Mouse (Mus musculus): ENCODE measurements around the gene Tmem63c. TPM values are rescaled to one million over a fixed set of nuclear protein-coding genes. Genes with fewer than 3 reads are reported as not detected.

Tmem63c gene
- polyA plus RNA-seq, 1 experiment from 2014 or later, result not detected

- no peaks in the 10 kb centered on the region for H3K36me3 ChIP-seq
- H3K4me2 ChIP-seq, result no peak overlapping the region
- peaks cover 16% of the 10 kb centered on the region for H3K4me1 ChIP-seq
- no peak overlapping the region for H3K4me3 ChIP-seq
- H3K9ac ChIP-seq, result no peak overlapping the region
- H3K27me3 ChIP-seq (replicated peaks), result peaks cover 55% of the 10 kb centered on the region
- ATAC-seq (ENCODE audit: extremely low read depth, insufficient number of reproducible peaks, low FRiP score, low TSS enrichment), result no peak
- H3K27ac ChIP-seq (replicated peaks), result no peak overlapping the region
- 56% methylated on average over 5 of the region's 5 CpGs for WGBS
- no peaks in the 10 kb centered on the region for H3K9me3 ChIP-seq
These were observed 8.3 kb downstream of the Tmem63c start for GRCm38 (mm10) chr12:87029251-87029976.

GRCm38 (mm10) chr12:87031163-87031763, 10.1 kb downstream of the Tmem63c start:
- peaks cover 14% of the 10 kb centered on the region for H3K4me1 ChIP-seq
- no peak overlapping the region for H3K9ac ChIP-seq
- no peak overlapping the region for H3K4me3 ChIP-seq
- ATAC-seq (ENCODE audit: extremely low read depth, insufficient number of reproducible peaks, low FRiP score, low TSS enrichment), result no peak
- peaks cover 37% of the 10 kb centered on the region for H3K27me3 ChIP-seq (replicated peaks)
- no peaks in the 10 kb centered on the region for H3K36me3 ChIP-seq
- H3K27ac ChIP-seq (replicated peaks), result no peak overlapping the region
- H3K9me3 ChIP-seq, result no peaks in the 10 kb centered on the region
- 58% methylated on average over 5 of the region's 5 CpGs for WGBS
- H3K4me2 ChIP-seq, result no peak overlapping the region

GRCm38 (mm10) chr12:87036631-87037030, 15.5 kb downstream of the Tmem63c start:
- H3K9ac ChIP-seq, result no peak overlapping the region
- H3K9me3 ChIP-seq, result no peaks in the 10 kb centered on the region
- no peak overlapping the region for H3K27ac ChIP-seq (replicated peaks)
- no peak overlapping the region for H3K4me3 ChIP-seq
- peaks cover 9% of the 10 kb centered on the region; the same call in 1 of the 2 replicates for H3K27me3 ChIP-seq (replicated peaks)
- no peak for ATAC-seq (ENCODE audit: extremely low read depth, insufficient number of reproducible peaks, low FRiP score, low TSS enrichment)
- H3K36me3 ChIP-seq, result no peaks in the 10 kb centered on the region
- H3K4me1 ChIP-seq, result no peaks in the 10 kb centered on the region
- no peak overlapping the region for H3K4me2 ChIP-seq
- WGBS, result 88% methylated on average over 7 of the region's 7 CpGs

- Histone ChIP-seq H3K4me1 (no peaks in the 10 kb centered on the region), H3K4me2 (no peak overlapping the region), H3K9ac (no peak overlapping the region), H3K27me3 (replicated peaks) (peaks cover 9% of the 10 kb centered on the region; the same call in 1 of the 2 replicates), H3K27ac (replicated peaks) (no peak overlapping the region), H3K9me3 (no peaks in the 10 kb centered on the region), H3K4me3 (no peak overlapping the region), H3K36me3 (no peaks in the 10 kb centered on the region)
- ATAC-seq (ENCODE audit: extremely low read depth, insufficient number of reproducible peaks, low FRiP score, low TSS enrichment), result no peak
- WGBS, result 57% methylated on average over 4 of the region's 4 CpGs
These were observed 19.0 kb downstream of the Tmem63c start for GRCm38 (mm10) chr12:87040166-87040565.

- H3K9ac ChIP-seq, result no peak overlapping the region
- H3K36me3 ChIP-seq, result no peaks in the 10 kb centered on the region
- no peak overlapping the region for H3K4me3 ChIP-seq
- H3K27ac ChIP-seq (replicated peaks), result no peak overlapping the region
- no peaks in the 10 kb centered on the region for H3K9me3 ChIP-seq
- H3K4me1 ChIP-seq, result no peaks in the 10 kb centered on the region
- no peak for ATAC-seq (ENCODE audit: extremely low read depth, insufficient number of reproducible peaks, low FRiP score, low TSS enrichment)
- 80% methylated on average over 7 of the region's 7 CpGs for WGBS
- H3K27me3 ChIP-seq (replicated peaks), result peaks cover 9% of the 10 kb centered on the region; the same call in 1 of the 2 replicates
- H3K4me2 ChIP-seq, result no peak overlapping the region
These were observed 19.7 kb downstream of the Tmem63c start for GRCm38 (mm10) chr12:87040857-87041256.

GRCm38 (mm10) chr12:87042456-87042855, 21.3 kb downstream of the Tmem63c start:
- WGBS, result 67% methylated on average over 2 of the region's 2 CpGs
- no peak for ATAC-seq (ENCODE audit: extremely low read depth, insufficient number of reproducible peaks, low FRiP score, low TSS enrichment)

GRCm38 (mm10) chr12:87043221-87043620, 22.1 kb downstream of the Tmem63c start:
- no peaks in the 10 kb centered on the region for H3K4me1 ChIP-seq
- WGBS, result 64% methylated on average over 7 of the region's 7 CpGs
- no peaks in the 10 kb centered on the region for H3K36me3 ChIP-seq
- no peak overlapping the region for H3K4me3 ChIP-seq
- H3K27me3 ChIP-seq (replicated peaks), result peaks cover 6% of the 10 kb centered on the region; the same call in 1 of the 2 replicates
- no peak for ATAC-seq (ENCODE audit: extremely low read depth, insufficient number of reproducible peaks, low FRiP score, low TSS enrichment)
- no peak overlapping the region for H3K4me2 ChIP-seq
- H3K9me3 ChIP-seq, result no peaks in the 10 kb centered on the region
- H3K9ac ChIP-seq, result no peak overlapping the region
- no peak overlapping the region for H3K27ac ChIP-seq (replicated peaks)

More at GRCm38 (mm10) chr12:87042456-87042855, 21.3 kb downstream of the Tmem63c start:
- Histone ChIP-seq H3K9ac (no peak overlapping the region), H3K27ac (replicated peaks) (no peak overlapping the region), H3K4me3 (no peak overlapping the region), H3K27me3 (replicated peaks) (peaks cover 9% of the 10 kb centered on the region; the same call in 1 of the 2 replicates), H3K36me3 (no peaks in the 10 kb centered on the region), H3K4me2 (no peak overlapping the region), H3K4me1 (no peaks in the 10 kb centered on the region), H3K9me3 (no peaks in the 10 kb centered on the region)

GRCm38 (mm10) chr12:87044711-87045110, 23.6 kb downstream of the Tmem63c start:
- no peak overlapping the region for H3K9ac ChIP-seq
- no peak for ATAC-seq (ENCODE audit: extremely low read depth, insufficient number of reproducible peaks, low FRiP score, low TSS enrichment)
- no peaks in the 10 kb centered on the region for H3K4me1 ChIP-seq
- H3K9me3 ChIP-seq, result no peaks in the 10 kb centered on the region
- no peak overlapping the region for H3K4me2 ChIP-seq
- H3K27ac ChIP-seq (replicated peaks), result no peak overlapping the region
- no peak overlapping the region for H3K4me3 ChIP-seq
- H3K27me3 ChIP-seq (replicated peaks), result peaks cover 7% of the 10 kb centered on the region; the same call in 1 of the 2 replicates
- 34% methylated on average over 5 of the region's 5 CpGs for WGBS
- H3K36me3 ChIP-seq, result no peaks in the 10 kb centered on the region

- no peaks in the 10 kb centered on the region for H3K36me3 ChIP-seq
- no peak overlapping the region for H3K4me3 ChIP-seq
- ATAC-seq (ENCODE audit: extremely low read depth, insufficient number of reproducible peaks, low FRiP score, low TSS enrichment), result no peak
- no peak overlapping the region for H3K27ac ChIP-seq (replicated peaks)
- no peaks in the 10 kb centered on the region for H3K9me3 ChIP-seq
- no peak overlapping the region for H3K9ac ChIP-seq
- H3K27me3 ChIP-seq (replicated peaks), result peaks cover 19% of the 10 kb centered on the region
- H3K4me1 ChIP-seq, result no peaks in the 10 kb centered on the region
- 43% methylated on average over 3 of the region's 3 CpGs for WGBS
- no peak overlapping the region for H3K4me2 ChIP-seq
These were observed 26.4 kb downstream of the Tmem63c start for GRCm38 (mm10) chr12:87047536-87047935.

- 19% methylated on average over 14 of the region's 16 CpGs for WGBS
- peaks cover 66% of the 10 kb centered on the region for H3K27me3 ChIP-seq (replicated peaks)
- no peak overlapping the region for H3K9ac ChIP-seq
- no peaks in the 10 kb centered on the region for H3K36me3 ChIP-seq
- no peak overlapping the region for H3K4me3 ChIP-seq
- H3K4me1 ChIP-seq, result no peaks in the 10 kb centered on the region
- no peak for ATAC-seq (ENCODE audit: extremely low read depth, insufficient number of reproducible peaks, low FRiP score, low TSS enrichment)
- H3K27ac ChIP-seq (replicated peaks), result no peak overlapping the region
- no peak overlapping the region for H3K4me2 ChIP-seq
- no peaks in the 10 kb centered on the region for H3K9me3 ChIP-seq
These were observed 31.7 kb downstream of the Tmem63c start for GRCm38 (mm10) chr12:87052661-87053321.

- WGBS, result 56% methylated on average over 7 of the region's 7 CpGs
- H3K36me3 ChIP-seq, result no peaks in the 10 kb centered on the region
These were observed 33.7 kb downstream of the Tmem63c start for GRCm38 (mm10) chr12:87054873-87055272.

More at GRCm38 (mm10) chr12:87054873-87055272, 33.7 kb downstream of the Tmem63c start:
- Histone ChIP-seq H3K4me1 (no peaks in the 10 kb centered on the region), H3K4me3 (no peak overlapping the region), H3K9me3 (no peaks in the 10 kb centered on the region), H3K27me3 (replicated peaks) (peaks cover 70% of the 10 kb centered on the region), H3K9ac (no peak overlapping the region), H3K4me2 (no peak overlapping the region), H3K27ac (replicated peaks) (no peak overlapping the region)
- ATAC-seq (ENCODE audit: extremely low read depth, insufficient number of reproducible peaks, low FRiP score, low TSS enrichment), result no peak
